Mouse (Mus musculus): ENCODE data around the gene Lrrc4b. TPM values are rescaled to one million over a fixed set of nuclear protein-coding genes. Genes with fewer than 3 reads are reported as not detected.

The Lrrc4b gene
- polyA plus RNA-seq, 1 experiment: 1.7 TPM

DNA sequence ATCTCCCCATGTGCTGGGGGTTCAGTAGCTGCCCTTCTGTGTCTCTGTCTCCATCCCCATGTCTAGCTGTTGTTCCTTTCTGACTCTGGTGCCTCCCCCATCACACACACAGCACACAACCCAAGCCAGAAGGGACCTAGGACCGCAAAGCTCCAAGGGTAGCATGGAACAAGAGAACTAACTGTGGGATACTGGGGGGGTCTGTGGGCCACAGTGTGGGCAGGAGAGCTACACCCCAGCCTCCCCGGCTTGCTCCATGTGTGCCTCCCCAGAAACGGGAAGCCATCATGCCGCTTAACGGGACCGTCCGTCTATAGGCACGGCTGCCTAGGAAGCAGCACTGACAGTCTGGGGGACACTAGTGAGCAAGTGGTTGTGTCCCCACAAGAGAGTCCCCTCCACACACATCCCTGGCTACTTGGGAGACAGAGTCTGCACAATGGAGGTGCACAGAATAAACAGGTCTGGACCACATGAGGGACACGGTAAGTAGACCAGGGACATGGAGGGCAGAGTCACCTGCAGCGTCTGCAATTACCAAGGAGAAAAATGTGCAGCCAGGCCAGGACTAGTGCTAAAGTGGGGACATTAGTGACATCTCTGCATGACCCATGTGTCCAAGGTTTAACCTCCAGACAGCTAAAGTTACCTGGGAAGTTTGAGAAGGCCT lies 34.9 kb downstream of the Lrrc4b start:
- peak; percentile 9 for DNase-seq (ENCODE audit: low spot score)

DNA sequence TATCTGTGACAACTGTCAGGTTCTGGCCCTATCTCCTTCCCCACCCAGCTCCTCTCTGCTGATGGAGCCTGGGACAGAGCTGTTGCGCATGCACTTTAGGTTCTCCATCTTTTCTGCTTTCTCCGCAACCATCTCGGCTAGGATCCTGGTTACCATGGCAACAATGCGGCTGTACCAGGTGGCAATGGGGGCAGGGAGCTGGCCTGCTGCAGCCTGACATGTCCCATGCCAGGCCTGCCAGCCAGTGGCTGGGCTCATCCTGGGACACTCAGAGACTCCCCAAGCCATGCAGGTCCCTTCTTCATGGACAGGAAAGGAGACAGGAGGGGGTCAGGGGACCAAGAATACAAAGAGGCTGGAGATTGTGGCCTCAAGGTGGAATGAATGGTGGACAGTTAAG lies 35.7 kb downstream of the Lrrc4b start:
- peak; percentile 14 for DNase-seq (ENCODE audit: low spot score)

DNA sequence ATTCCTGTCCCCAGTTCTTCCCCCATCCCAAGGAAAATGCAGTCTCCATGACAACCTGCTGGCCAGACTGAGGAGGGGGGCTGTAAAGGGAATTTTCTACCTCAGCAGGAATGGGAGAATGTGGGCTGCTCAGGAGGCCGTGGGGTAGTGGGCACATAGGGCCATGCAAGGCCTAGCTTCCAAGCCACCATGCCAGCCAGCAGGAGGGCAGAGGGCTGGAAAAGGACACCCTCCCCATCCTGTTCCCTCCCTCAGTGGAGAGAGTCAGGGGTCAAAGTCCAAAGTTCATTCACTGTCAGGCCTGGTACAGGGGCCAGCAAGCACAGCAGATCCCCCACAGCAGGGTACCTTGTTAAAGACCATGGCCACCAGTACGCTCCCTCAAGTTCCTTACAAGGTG lies 36.3 kb downstream of the Lrrc4b start, which contains the start of gene Aspdh:
Gene Aspdh, plus strand, starts transcription at position 281 of the 400 bp plus-strand sequence.
- peak; percentile 13 for DNase-seq (ENCODE audit: low spot score)

DNA sequence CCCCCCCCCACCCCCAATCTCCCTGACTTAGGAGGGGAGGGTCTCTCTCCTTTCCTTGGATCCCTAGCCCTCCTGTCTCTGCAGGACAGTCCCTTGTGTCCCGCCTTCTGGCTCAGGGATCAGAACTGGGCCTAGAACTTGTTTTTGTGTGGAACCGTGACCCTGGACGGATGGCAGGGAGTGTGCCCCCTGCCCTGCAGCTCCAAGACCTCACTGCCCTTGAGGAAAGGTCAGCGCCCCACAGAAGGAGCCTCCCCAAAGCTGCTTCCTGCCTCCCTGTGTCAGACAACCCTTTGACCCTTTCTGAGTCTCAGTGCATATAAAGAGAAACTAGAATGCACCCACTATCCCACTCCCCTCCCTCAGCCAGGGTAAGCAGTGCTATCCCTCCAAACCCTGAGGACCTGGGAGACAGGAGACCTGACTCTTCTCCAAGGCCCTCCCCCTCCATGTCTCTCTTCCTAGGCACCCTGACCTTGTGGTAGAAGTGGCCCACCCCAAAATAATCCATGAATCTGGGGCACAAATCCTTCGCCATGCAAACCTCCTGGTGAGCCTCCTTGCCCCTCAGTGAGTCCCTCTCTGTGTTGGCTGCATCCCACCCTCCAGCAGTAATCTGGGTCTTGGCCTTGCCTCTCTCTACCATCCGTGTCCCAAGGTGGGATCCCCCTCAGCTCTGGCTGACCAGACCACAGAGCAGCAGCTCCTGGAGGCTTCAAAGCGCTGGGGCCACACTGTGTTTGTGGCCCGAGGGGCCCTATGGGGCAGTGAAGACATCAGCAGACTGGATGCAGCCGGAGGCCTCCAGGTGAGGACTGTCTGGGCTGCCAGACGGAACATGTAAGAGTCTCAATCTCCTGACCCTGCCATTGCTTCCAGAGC lies 37.4 kb downstream of the Lrrc4b start:
- peak; percentile 17 for DNase-seq (ENCODE audit: low spot score)

DNA sequence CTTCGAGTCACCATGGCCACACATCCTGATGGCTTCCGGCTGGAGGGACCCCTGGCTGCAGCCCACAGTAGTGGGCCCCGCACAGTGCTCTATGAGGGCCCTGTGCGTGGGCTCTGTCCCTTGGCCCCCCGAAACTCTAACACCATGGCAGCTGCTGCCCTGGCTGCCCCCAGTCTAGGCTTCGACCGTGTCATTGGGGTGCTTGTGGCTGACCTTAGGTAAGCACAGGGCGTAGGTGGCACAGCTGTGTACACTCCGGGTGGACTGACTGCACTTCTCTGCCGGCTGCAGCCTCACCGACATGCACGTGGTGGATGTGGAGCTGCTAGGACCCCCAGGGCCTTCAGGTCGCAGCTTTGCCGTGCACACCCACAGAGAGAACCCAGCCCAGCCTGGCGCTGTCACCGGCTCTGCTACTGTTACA lies 38.1 kb downstream of the Lrrc4b start:
- DNase-seq (ENCODE audit: low spot score): no peak

DNA sequence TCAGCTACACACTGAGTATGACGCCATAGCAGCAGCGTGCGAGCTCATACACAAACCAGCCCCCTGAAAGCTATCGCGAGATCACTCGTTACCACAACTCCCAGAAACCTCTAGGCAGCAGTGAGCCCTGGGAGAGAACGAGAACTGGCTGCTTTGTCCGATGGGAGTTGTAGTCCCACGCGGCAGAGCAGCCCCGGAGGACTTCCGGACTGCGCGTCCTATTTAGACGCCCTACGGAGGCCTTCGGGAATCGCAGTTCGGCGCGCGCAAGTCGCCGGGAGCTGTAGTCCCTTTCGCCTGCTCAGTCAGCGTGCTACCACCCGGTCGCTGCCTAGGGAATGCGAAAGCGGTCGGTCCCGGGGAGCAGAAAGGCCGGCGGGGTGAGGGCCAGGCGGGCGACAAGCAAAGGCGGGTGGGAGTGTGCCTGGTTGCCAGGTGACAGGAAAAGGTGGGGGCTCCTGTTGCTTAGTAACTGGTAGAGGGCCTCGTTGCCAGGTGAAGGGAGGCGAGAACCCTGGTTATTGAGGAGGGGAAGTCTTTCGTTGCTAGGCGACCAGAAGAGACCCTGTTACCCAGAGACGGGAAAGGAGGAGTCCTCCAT lies 39.1 kb downstream of the Lrrc4b start, which contains the start of gene Josd2:
Gene Josd2, plus strand, starts transcription at position 170 of the 601 bp plus-strand sequence.
- DNase-seq (ENCODE audit: low spot score): peak; percentile 78

DNA sequence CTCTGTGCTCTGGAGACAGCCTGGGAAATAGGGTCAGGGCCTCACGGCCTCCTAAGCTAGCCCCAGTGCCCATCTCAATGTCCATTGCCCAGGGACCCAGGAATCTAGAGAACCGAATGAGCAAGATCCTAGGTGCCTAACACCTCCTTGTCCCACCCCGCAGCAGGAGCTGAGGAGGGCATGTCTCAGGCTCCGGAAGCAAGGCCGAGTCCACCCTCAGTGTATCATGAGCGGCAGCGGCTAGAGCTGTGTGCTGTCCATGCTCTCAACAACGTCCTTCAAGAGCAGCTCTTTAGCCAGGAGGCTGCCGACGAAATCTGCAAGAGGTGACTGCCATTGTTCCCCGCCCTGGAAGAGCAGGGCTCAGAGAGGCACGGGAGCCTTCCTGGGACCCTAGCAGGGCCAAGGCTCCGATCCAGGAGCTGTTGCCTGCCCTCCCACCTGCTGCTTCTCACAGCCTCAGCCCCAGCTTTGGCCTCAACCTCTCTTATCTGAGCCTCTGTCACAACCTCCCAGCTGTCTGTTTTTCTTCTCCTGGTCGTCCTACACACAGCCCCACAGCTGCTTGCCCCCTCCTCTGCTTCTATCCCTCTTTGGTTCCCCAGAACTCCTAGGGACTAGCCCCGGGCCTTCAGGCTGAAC lies 39.9 kb downstream of the Lrrc4b start:
- DNase-seq (ENCODE audit: low spot score): peak; percentile 19

DNA sequence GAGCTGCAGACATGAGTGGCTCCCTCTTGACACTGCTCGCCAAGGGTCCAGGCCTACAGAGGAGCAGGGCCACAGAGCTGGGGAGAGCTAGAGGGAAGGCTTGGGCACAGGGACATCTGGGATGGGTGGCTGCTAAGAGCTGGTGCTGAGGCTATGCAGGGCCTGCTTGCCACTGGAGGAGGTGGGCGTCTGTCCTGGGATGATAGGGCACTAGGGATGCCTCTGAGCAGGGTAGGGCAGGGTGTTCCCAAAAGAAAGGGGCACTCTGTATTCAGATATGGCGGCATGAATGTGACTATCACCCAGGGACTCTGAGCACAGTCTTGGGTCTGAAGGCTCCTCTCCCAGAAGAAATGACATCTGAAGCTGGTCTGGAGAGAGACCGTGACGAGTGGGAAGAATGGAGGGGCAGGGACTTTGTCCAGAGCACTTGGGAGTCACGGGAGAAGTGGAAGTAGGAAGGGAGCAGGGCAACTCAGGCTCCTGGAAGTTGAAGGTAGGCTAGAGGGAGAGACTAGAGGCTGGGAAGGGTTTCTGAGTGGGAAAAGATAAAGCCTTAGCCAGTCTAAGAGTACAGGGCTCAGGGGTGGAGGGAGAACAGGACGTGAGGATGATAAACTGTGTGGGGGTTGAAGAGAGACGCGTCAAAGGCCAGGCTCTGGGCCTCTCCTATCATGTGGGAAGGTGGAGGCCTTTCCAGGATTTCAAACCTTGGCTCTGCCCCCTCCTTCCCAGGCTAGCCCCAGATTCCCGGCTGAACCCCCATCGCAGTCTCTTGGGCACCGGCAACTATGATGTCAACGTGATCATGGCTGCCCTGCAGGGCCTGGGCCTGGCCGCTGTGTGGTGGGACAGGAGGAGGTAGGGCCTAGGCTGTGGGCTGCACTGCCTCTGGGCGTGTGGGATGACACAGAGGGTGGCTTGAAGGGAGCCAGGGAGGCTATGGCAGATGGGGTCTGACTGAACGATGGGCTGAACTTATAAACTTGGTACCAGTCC lies 41.2 kb downstream of the Lrrc4b start:
- no peak for DNase-seq (ENCODE audit: low spot score)

DNA sequence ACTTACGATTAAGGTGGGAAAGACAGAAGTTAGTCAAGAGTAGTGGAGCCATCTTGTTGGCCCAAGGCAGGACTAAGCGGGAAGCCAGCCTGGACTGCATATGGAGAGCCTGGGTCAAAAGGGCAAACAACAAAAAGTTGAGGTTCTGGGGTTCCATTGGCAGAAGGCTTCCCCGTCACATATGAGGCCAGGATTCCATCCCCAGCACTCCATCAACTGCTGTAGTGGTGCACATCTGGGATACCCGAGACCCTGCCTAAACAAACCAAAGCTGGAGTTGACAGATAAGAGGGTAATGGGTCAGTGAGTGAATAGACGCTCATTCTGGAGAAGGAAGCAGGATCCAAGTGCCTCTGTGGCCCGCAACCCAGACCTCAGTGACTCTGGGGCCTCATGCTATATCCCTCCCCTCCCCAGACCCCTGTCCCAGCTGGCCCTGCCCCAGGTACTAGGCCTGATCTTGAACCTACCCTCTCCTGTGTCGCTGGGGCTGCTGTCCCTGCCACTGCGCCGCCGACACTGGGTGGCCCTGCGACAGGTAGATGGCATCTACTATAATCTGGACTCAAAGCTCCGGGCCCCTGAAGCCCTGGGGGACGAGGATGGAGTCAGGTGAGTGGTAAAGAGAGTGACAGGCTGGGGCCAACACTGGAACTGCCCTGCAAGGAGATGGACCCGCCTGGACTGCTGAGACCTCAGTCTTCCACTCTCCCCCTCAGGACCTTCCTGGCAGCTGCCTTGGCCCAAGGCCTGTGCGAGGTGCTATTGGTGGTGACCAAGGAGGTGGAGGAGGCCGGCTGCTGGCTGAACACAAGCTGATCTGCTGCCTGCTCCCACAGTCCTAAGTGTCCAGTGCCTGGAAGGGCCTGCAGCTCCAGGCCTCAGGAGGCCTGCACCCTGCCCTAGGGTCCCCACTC lies 42.1 kb downstream of the Lrrc4b start:
- DNase-seq (ENCODE audit: low spot score): no peak

DNA sequence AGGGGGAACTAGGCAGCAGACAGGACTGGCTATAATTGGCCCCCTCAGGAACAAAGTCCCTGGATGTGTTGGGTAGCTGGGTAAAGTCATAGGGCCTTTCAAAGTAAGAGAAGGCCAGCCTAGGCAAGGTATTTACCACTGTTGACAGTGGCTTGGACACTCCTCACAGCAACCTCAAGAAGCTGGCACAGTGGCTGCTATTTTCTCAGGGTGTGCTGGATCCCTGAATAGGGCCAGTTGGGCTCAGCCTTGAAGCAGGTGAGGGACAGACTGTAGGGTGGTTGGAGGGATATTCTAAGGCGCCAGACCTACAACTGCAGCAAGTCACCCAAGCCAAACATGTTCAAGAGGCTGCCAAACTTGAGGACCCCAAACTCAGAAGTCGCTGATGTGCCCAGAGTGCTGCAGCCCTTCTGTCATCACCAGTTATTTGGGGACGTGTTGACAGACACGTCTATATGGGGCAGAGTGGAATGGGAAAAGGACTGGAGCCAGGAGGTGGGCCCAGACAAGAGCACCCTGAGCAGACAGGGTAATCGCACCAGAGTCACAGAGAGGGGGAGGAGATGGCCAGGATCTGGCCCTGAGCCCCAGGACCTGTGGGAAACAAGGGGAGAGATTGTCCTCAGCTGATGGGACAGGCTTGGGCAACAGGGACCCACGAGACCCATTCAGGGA lies 43.2 kb downstream of the Lrrc4b start:
- DNase-seq (ENCODE audit: low spot score): peak; percentile 8

DNA sequence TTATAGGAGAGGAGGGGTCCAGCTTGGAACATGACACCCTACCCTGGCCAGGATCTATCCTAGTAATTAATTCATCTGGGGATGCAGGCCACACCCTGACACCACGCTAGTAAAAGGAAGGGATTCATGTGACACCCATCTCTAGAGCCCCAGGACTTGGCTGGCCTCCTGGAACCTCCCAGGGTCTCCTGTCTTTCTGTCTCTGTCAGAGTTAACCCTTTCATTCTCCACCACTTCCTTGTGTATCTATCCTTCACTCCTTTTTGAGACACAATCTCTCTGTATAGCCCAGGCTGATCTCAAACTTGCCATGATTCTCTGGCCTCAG lies 43.7 kb downstream of the Lrrc4b start:
- DNase-seq (ENCODE audit: low spot score): no peak

DNA sequence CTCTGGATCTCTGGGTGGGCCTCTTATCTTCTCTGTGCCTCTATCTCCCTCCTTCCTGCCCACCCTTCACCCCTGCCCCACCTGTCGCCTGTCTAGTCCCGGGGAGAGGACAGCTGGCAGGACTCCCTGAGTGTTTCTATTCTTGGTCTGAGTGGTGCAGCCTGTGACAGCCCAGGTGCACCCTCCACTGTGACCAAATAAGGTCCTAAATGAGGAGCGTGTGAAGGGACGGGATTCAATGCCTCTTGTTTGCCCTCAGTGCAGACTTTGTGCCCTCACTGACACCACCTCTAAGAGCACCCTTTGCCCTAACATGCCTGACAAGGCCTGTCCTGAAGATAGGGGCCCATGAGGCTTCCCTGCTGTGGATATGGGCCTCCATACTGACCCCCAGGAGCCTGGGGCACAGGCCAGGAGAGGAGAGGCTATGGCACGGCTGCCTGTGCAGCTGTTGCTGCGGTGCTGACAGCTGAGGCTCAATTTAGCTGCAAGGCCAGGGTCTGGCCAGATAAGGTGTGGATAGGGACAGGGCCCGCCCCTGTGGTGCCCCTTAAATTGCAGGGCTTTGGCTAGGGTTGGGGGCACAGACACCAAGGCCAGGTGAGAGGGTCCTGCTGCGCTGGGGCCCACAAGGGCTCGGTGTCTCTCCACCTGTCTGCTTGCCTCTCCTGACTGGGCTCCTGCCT lies 44.3 kb downstream of the Lrrc4b start:
- DNase-seq (ENCODE audit: low spot score): no peak

DNA sequence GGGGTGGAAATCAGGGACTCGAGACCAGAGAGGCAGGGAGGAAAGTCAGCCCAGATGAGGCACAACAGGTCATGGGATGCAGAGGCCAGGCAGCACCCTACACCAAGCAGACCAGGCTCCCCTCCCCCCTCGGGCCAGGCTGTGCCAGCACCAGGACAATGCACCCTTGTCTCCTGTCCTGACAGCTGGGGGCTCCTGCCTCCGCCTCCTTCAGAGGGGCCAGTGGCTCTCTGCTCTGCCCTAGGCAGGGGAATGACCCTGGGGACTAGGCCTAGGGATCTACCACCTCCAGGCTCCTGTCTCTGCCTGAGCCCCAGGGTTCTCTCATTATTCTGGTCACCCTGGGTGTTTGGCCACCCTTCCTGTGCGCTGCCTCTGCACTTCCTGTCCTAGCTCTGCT lies 45.6 kb downstream of the Lrrc4b start:
- DNase-seq (ENCODE audit: low spot score): no peak

DNA sequence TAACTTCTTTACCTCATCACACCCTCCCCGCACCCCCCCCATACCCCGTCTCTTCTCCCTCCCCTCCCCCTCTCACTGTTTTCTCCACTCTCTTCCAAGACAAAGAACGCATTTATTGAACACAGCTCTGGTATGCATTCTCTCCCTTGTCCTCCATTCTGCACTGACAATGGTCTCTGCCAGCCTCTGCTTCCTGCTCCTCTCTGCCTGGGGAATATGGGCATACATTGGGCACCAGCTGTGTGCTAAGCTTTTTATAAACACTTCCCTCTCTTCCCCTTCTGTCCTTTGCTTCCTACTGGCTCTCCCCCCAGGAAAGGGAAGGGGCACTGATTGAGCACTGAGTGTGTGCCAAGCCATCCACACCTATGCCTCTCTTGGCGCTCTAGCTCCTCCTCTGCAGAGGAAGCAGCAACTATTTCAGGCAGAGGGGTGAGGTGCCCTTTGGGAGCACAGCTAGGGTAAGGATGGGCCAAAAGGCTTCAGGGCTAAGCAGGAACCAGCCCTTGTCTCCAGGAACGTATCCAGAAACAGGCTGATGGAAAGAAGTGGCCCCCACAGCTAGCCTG lies 46.3 kb downstream of the Lrrc4b start:
- no peak for DNase-seq (ENCODE audit: low spot score)

DNA sequence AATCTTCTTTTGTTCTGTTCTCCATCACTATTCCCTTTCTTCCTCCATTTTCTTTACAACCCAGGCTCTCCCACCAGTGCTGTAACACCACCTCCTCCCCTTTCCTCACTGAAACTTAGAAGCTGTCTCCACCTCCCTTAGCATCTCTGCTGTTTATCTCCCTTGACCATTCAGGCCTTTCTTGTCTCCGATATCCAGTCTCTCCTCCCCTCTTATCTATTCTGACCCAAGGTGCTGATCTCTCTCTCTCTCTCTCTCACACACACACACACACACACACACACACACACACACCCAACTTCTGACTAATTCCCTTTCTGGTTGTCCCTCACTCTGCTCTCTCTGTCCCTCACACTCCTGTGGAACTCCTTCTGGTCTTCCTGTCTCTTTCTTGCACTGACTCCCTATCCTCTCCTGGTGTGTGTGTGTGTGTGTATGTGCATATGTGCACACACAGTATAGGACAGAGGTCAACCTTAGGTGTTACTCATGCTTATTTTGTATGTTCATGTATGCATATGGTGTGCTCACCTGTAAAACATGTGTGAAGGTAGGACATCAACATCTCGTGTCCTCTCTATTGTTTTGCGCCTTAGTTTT lies 54.1 kb downstream of the Lrrc4b start:
- no peak for DNase-seq (ENCODE audit: low spot score)

DNA sequence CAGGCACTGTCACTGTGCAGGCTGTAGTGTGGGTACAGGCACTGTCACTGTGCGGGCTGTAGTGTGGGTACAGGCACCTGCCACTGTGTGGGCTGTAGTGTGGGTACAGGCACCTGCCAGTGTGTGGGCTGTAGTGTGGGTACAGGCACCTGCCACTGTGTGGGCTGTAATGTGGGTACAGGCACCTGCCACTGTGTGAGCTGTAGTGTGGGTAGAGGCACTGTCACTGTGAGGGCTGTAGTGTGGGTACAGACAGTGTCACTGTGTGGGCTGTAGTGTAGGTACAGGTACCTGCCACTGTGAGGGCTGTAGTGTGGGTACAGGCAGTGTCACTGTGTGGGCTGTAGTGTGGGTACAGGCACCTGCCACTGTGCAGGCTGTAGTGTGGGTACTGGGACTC lies 55.3 kb downstream of the Lrrc4b start:
- no peak for DNase-seq (ENCODE audit: low spot score)

DNA sequence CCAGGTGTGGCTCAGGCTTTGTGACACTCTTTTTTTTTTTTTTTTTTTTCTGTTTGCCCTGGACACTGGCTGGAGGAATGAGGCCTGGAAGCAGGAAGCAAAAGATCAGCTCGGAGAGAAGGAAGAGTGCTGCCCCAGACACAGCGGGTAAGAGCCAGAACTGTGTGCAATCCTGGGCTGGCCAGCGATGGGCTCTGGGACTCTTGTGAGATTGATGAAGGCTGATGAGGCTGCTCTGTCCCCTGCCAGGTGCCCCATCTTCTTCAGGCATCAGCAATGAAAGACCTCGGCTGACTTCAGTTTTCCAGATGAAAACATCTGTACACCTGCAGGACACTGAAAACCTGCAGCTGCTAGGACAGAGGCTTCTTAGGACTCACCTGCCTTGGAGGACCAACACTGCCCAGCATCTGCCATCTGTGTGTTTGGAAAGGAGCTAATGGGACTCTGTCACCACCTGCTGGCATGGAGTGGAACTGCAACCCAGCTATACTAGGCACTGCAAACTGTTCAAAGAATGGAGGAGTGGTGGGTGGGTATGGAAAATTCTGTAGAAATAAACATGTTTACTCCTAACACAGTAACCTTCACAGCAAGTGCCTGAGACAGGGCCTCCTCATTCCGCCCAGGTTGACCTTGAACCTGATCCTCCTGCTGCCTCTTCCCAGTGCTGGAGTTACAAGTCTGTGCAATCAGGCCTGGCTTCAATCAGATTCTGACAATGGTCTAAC lies 56.2 kb downstream of the Lrrc4b start:
- DNase-seq (ENCODE audit: low spot score): peak; percentile 49
